Mouse (Mus musculus): ENCODE measurements at regions not wholly inside any gene's neighbourhood (a gene's known extent, or its start where the extent isn't known, plus 50 kb on each side); places are given as distances from the start of the nearest gene placed in this dataset.

DNA sequence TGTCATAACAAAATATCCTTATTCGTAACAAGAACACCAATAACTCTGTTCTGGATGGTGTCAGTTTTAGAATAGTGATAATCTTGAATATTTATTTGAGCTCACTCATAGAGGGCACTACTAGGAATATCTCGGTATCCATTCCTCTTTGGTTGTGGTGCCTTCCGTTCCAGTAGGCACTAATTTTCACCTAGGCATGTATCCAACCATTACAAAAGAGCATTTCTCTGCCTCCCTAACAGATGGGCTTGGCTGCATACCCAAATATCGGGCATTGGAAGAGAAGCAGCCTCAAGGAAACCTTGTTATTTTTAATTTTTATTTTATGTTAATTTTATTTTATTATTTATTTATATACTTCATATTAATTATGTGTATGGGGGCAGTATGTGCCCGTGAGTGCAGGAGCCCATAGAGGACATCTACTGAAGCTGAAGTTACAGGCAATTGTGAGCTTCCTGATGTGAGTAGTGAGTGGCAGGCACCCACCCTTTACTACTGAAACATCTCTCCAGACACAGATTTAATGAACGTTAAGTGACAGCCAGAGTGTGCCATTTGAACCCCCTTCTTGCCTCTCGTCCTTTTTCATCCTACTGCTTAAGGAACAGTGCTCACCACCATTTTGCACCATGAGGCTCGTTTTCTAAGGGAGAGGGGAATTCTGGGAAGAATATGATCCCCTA is 111.3 kb upstream of the Cenpe start:
- Histone ChIP-seq H3K27me3 (ENCODE audit: control insufficient read depth in 1 of 2, insufficient read depth in 2 of 2, low read length in 2 of 2) (no peaks in the 10 kb centered on the region), H3K4me3 (ENCODE audit: control insufficient read depth in 1 of 2, insufficient read depth in 1 of 2, low read depth in 2 of 2, low read length in 2 of 2) (no peak overlapping the region), H3K4me1 (ENCODE audit: control insufficient read depth in 1 of 2, insufficient read depth in 2 of 2, low read length in 2 of 2) (no peaks in the 10 kb centered on the region), H3K79me2 (ENCODE audit: control insufficient read depth, insufficient read depth, low read length, poor library complexity) (no peaks in the 10 kb centered on the region), H3K9ac (ENCODE audit: control insufficient read depth, low read depth, low read length, poor library complexity, severe bottlenecking) (no peak overlapping the region), H3K27ac (ENCODE audit: control insufficient read depth, low read depth, low read length) (no peak overlapping the region), H3K9me3 (replicated peaks; ENCODE audit: insufficient read depth, low read length) (no peaks in the 10 kb centered on the region), H3K36me3 (ENCODE audit: control insufficient read depth in 1 of 2, insufficient read depth in 2 of 2, low read length in 2 of 2) (no peaks in the 10 kb centered on the region)
- DNase-seq (ENCODE audit: low read depth, low spot score), result no peak
- no peak for TF ChIP-seq ZKSCAN1 (IDR thresholded peaks at IDR 0.05; ENCODE audit: low read depth, low read length)
- TF ChIP-seq MEF2A (IDR thresholded peaks at IDR 0.05; ENCODE audit: extremely low read depth, insufficient replicate concordance, low read depth, low read length, poor library complexity, severe bottlenecking), result no peak
- TF ChIP-seq USF2 (IDR thresholded peaks at IDR 0.05; ENCODE audit: borderline replicate concordance in 1 of 2, insufficient read depth in 1 of 2, low read depth in 1 of 2, low read length in 2 of 2), result no peak
- TF ChIP-seq ZNF384 (IDR thresholded peaks at IDR 0.05; ENCODE audit: low read depth, low read length), result no peak
- TF ChIP-seq BHLHE40 (IDR thresholded peaks at IDR 0.05; ENCODE audit: borderline replicate concordance, low read depth, low read length), result no peak
- TF ChIP-seq UBTF (IDR thresholded peaks at IDR 0.05; ENCODE audit: borderline replicate concordance, insufficient read depth, low read depth, low read length), result no peak
- TF ChIP-seq CHD1 (IDR thresholded peaks at IDR 0.05; ENCODE audit: low read depth, low read length), result no peak
- no peak for TF ChIP-seq MAX (IDR thresholded peaks at IDR 0.05; ENCODE audit: low read length)
- no peak for TF ChIP-seq RCOR1 (IDR thresholded peaks at IDR 0.05; ENCODE audit: low read depth, low read length)
- TF ChIP-seq POLR2AphosphoS5 (IDR thresholded peaks at IDR 0.05; ENCODE audit: borderline replicate concordance, low read depth, low read length), result no peak
- no peak for TF ChIP-seq CHD2 (IDR thresholded peaks at IDR 0.05; ENCODE audit: low read length)
- no peak for TF ChIP-seq CTCF (IDR thresholded peaks at IDR 0.05 in 2 of 3, conservative IDR thresholded peaks at IDR 0.05 in 1 of 3; ENCODE audit: control insufficient read depth in 1 of 3, insufficient read depth in 1 of 3, low read depth in 2 of 3, low read length in 3 of 3, poor library complexity in 1 of 3, severe bottlenecking in 1 of 3)
- no peak for TF ChIP-seq MXI1 (IDR thresholded peaks at IDR 0.05; ENCODE audit: low read depth, low read length)
- no peak for TF ChIP-seq SIN3A (IDR thresholded peaks at IDR 0.05; ENCODE audit: low read length)
- TF ChIP-seq MYC (IDR thresholded peaks at IDR 0.05; ENCODE audit: low read depth, low read length), result no peak
- no peak for TF ChIP-seq MAFK (IDR thresholded peaks at IDR 0.05; ENCODE audit: borderline replicate concordance, low read depth, low read length)
